7 mouse cellular contexts compared by ENCODE assay signal in the genomic region with DNA sequence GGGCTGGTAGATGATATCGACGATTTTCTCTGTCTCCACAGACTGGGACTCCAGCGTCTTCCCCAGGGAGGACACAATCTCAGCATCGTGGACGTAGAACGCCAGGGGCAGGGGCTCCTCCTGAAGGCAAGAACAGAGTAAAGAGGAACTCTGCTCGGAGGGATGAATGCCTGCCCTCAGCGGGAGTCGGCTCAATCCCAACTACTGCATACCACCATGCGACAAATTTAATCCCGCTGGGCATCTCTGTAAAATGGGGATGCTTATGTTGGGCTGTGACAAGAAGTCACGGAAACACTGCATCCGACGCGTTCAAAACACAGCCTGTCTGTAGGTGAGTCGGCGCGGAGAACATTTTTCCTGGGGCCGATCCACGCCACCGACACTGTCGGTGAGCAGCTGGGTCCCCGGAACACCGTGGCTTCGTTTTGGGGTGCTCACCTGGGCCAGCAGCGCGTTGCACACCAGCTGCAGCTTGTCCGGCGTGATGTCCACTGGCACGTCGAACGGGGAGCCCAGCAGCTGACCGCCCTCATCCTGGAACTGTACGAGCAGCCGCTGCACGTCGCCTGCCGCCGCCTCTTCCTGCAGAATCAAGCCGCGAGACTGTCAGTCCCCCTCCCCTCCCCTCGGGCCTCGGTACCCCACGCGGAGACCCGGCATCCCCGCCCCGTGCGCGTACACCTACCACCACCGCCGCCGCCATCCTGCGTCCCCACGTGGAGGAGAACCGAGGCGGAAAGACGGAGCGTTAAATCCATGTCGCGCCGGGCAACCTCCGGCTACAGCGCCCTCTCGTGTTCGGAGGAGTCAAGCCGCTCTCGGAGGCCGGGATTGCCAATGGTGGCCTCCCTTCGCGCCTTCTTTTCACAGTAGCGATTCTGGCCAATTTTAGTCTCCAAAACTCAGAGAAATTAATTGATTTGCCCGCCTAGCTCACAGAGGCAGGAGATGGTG. TPM values are rescaled to one million over a fixed set of nuclear protein-coding genes. Genes with fewer than 3 reads are reported as not detected.
DNase-seq lines count a peak whose midpoint lies in the region; ATAC-seq and TF ChIP-seq lines count a peak whose summit lies in the region.

Gene Nle1 (minus strand): TSS at position 761 of the 957 bp plus-strand sequence.

- 0 out of 2 replicates have a peak, but pooled peaks cover 7% of the 10 kb centered on the region for H3K27me3 ChIP-seq in embryonic facial prominence, embryonic 12.5 days
- no peaks in the 10 kb centered on the region; the same call in 1 of the 2 replicates for H3K27me3 ChIP-seq in kidney, adult 2 months (replicated peaks; ENCODE audit: control insufficient read depth, insufficient read depth, low read length)
- H3K27me3 ChIP-seq in limb, embryonic 12.5 days = peaks cover 9% of the 10 kb centered on the region; the same call in 1 of the 2 replicates
- H3K27me3 ChIP-seq in midbrain, embryonic 15.5 days (replicated peaks) = peaks cover 11% of the 10 kb centered on the region; the same call in 1 of the 2 replicates
- no peaks in the 10 kb centered on the region for H3K27me3 ChIP-seq in spleen, adult 2 months (ENCODE audit: control insufficient read depth, insufficient read depth, low read length)

- H3K4me2 ChIP-seq in embryonic facial prominence, embryonic 12.5 days (replicated peaks) = peak within 1 kb of the TSS; percentile 86
- peak within 1 kb of the TSS; percentile 86 for H3K4me2 ChIP-seq in limb, embryonic 12.5 days
- peak within 1 kb of the TSS; percentile 71 for H3K4me2 ChIP-seq in midbrain, embryonic 15.5 days

- peak; percentile 94 for DNase-seq in adrenal gland, postnatal 25 days
- DNase-seq in heart, adult 18-20 months = peak; percentile 92 to 97
- DNase-seq in kidney, adult 2 months = peak; percentile 91
- DNase-seq in spleen, adult 2 months (ENCODE audit: low read depth in 1 of 2, low spot score in 2 of 2) = peak; percentile 71 to 91

- TF ChIP-seq POLR2A in kidney, adult 2 months (IDR thresholded peaks at IDR 0.05; ENCODE audit: low read depth, low read length) = no peak
- TF ChIP-seq POLR2A in spleen, adult 2 months (IDR thresholded peaks at IDR 0.05; ENCODE audit: low read depth, low read length) = peak; percentile 30; the same call in 1 of the 2 replicates

- H3K36me3 ChIP-seq in embryonic facial prominence, embryonic 12.5 days = peaks cover 38% of the 10 kb centered on the region
- no peaks in the 10 kb centered on the region for H3K36me3 ChIP-seq in kidney, adult 2 months (ENCODE audit: control insufficient read depth, insufficient read depth, low read length)
- peaks cover 38% of the 10 kb centered on the region for H3K36me3 ChIP-seq in limb, embryonic 12.5 days
- H3K36me3 ChIP-seq in midbrain, embryonic 15.5 days (replicated peaks) = peaks cover 14% of the 10 kb centered on the region
- H3K36me3 ChIP-seq in spleen, adult 2 months (ENCODE audit: control insufficient read depth, insufficient read depth, low read length) = peaks cover 23% of the 10 kb centered on the region

- H3K9me3 ChIP-seq in embryonic facial prominence, embryonic 12.5 days = no peaks in the 10 kb centered on the region
- no peaks in the 10 kb centered on the region for H3K9me3 ChIP-seq in limb, embryonic 12.5 days
- no peaks in the 10 kb centered on the region for H3K9me3 ChIP-seq in midbrain, embryonic 15.5 days

- ATAC-seq in embryonic facial prominence, embryonic 12.5 days (ENCODE audit: insufficient number of reproducible peaks, insufficient read depth, low FRiP score, low TSS enrichment) = peak; percentile 62; the same call in 1 of the 2 replicates
- peak; percentile 40; the same call in 1 of the 2 replicates for ATAC-seq in limb, embryonic 12.5 days (ENCODE audit: insufficient number of reproducible peaks, insufficient read depth, low FRiP score, low TSS enrichment, low read depth)
- peak; percentile 90 for ATAC-seq in midbrain, embryonic 15.5 days (replicated peaks)

- peaks cover 5% of the 10 kb centered on the region; the same call in 1 of the 2 replicates for H3K4me1 ChIP-seq in embryonic facial prominence, embryonic 12.5 days
- no peaks in the 10 kb centered on the region; the same call in 1 of the 2 replicates for H3K4me1 ChIP-seq in kidney, adult 2 months (ENCODE audit: control insufficient read depth, insufficient read depth, low read length)
- peaks cover 13% of the 10 kb centered on the region for H3K4me1 ChIP-seq in limb, embryonic 12.5 days (replicated peaks)
- H3K4me1 ChIP-seq in midbrain, embryonic 15.5 days = peaks cover 10% of the 10 kb centered on the region
- H3K4me1 ChIP-seq in spleen, adult 2 months (ENCODE audit: control insufficient read depth, insufficient read depth, insufficient read length) = peaks cover 3% of the 10 kb centered on the region; the same call in 1 of the 2 replicates

- WGBS in embryonic facial prominence, embryonic 12.5 days = 2% methylated on average over 69 of the region's 73 CpGs
- WGBS in kidney, adult 2 months = 2% methylated on average over 73 of the region's 73 CpGs
- 2% methylated on average over 69 of the region's 73 CpGs for WGBS in limb, embryonic 12.5 days
- WGBS in midbrain, embryonic 15.5 days = 1% methylated on average over 72 of the region's 73 CpGs
- 1% methylated on average over 72 of the region's 73 CpGs for WGBS in spleen, adult 2 months

- TF ChIP-seq CTCF in kidney, adult 2 months (conservative IDR thresholded peaks at IDR 0.05; ENCODE audit: insufficient read depth, insufficient read length, low read depth, low read length) = peak; percentile 79
- TF ChIP-seq CTCF in spleen, adult 2 months (IDR thresholded peaks at IDR 0.05; ENCODE audit: extremely low read depth, insufficient read depth, insufficient read length, insufficient replicate concordance) = peak; percentile 96

- H3K4me3 ChIP-seq in embryonic facial prominence, embryonic 12.5 days = peak within 1 kb of the TSS; percentile 86
- peak within 1 kb of the TSS; percentile 66 for H3K4me3 ChIP-seq in kidney, adult 2 months (ENCODE audit: insufficient read depth, low read depth, low read length)
- peak within 1 kb of the TSS; percentile 80 for H3K4me3 ChIP-seq in limb, embryonic 12.5 days (replicated peaks)
- peak within 1 kb of the TSS; percentile 64 for H3K4me3 ChIP-seq in midbrain, embryonic 15.5 days
- H3K4me3 ChIP-seq in spleen, adult 2 months (ENCODE audit: extremely low read depth, insufficient read depth, insufficient read length) = peak within 1 kb of the TSS; percentile 85

- H3K27ac ChIP-seq in embryonic facial prominence, embryonic 12.5 days = no peak within 1 kb of the TSS
- H3K27ac ChIP-seq in kidney, adult 2 months (ENCODE audit: insufficient read depth, low read depth, low read length) = no peak within 1 kb of the TSS
- no peak within 1 kb of the TSS for H3K27ac ChIP-seq in limb, embryonic 12.5 days
- peak within 1 kb of the TSS; percentile 25 for H3K27ac ChIP-seq in midbrain, embryonic 15.5 days
- H3K27ac ChIP-seq in spleen, adult 2 months (ENCODE audit: insufficient read depth, low read length) = no peak within 1 kb of the TSS; the same call in 1 of the 2 replicates

- H3K9ac ChIP-seq in embryonic facial prominence, embryonic 12.5 days = peak within 1 kb of the TSS; percentile 77
- peak within 1 kb of the TSS; percentile 79 for H3K9ac ChIP-seq in limb, embryonic 12.5 days (replicated peaks)
- peak within 1 kb of the TSS; percentile 61 for H3K9ac ChIP-seq in midbrain, embryonic 15.5 days

RNA-seq across cellular contexts. Expression of gene Nle1, which starts in this region (rescaled TPM):
- total RNA-seq in adrenal gland, postnatal 25 days (2021) = 23.5 and 31.4 TPM in 2 replicates
- polyA plus RNA-seq in embryonic facial prominence, embryonic 12.5 days (2016; fragmentation: Nextera tagmentation; extraction: Ambion mirVana) = 39.0 and 42.5 TPM in 2 replicates
- 10 to 100 TPM; 11.7 to 12.4 TPM for total RNA-seq in heart, adult 18-20 months (2021)
- polyA plus RNA-seq in kidney, adult 2 months (2012; rRNA removed) = 16.3 and 16.9 TPM in 2 replicates
- 39.9 and 46.3 TPM in 2 replicates for polyA plus RNA-seq in limb, embryonic 12.5 days (2016; fragmentation: Nextera tagmentation; extraction: Ambion mirVana)
- 33.8 and 36.8 TPM in 2 replicates for polyA plus RNA-seq in midbrain, embryonic 15.5 days (2015; fragmentation: Nextera tagmentation; extraction: Ambion mirVana)
- 53.5 and 61.3 TPM in 2 replicates for polyA plus RNA-seq in spleen, adult 2 months (2012; rRNA removed)

Comparison
In these comparisons a context has a peak if more than half of its experiments do, and no peak if none do; other contexts are left out.
1. ATAC-seq: peak in every context shown above with its lines; median percentile 90 in midbrain, embryonic 15.5 days; 62 in embryonic facial prominence, embryonic 12.5 days; 40 in limb, embryonic 12.5 days.